Mouse (Mus musculus) testis, adult 2 months (tissue): Measurements from ENCODE around the gene Pbld1.

Experiments
- CTCF ChIP-seq: fragments of 200-500 bp; IDR thresholded peaks from 2 replicates; pipeline ENCODE4 v1.5.1; 2012; ENCODE audit warnings: low read depth, mild to moderate bottlenecking, inconsistent platforms, low read length, moderate library complexity; ENCODE audit not compliant: control insufficient read depth, insufficient read depth, insufficient replicate concordance
- POLR2A ChIP-seq: fragments of 200-500 bp; IDR thresholded peaks from 2 replicates; pipeline ENCODE4 v1.6.1; 2012; ENCODE audit warnings: low read depth, mild to moderate bottlenecking, inconsistent platforms, low read length, moderate library complexity; ENCODE audit not compliant: control insufficient read depth

GRCm38 (mm10) chr10:63099941-63100562 is 40.1 kb downstream of the Pbld1 start:
- TF ChIP-seq POLR2A (no peak), CTCF (no peak)
